Mouse (Mus musculus) ES-Bruce4 (cell line): ENCODE measurements around the gene Agpat3.

Source experiments
- CTCF ChIP-seq: IDR thresholded peaks from one replicate; pipeline ENCODE4 v1.8.1; 2011; ENCODE audit warnings: low read depth, low read length
- EP300 ChIP-seq: IDR thresholded peaks from 2 replicates; pipeline ENCODE4 v1.6.1; 2011; ENCODE audit warnings: low read depth, low read length; ENCODE audit not compliant: insufficient read depth
- POLR2A ChIP-seq: IDR thresholded peaks from one replicate; pipeline ENCODE4 v1.8.1; 2011; ENCODE audit warnings: low read length; ENCODE audit not compliant: insufficient read depth

GRCm38 (mm10) chr10:78395377-78395776, 43.1 kb upstream of the Agpat3 start:
- peak; percentile 5 for TF ChIP-seq CTCF
- no peak for TF ChIP-seq EP300
- TF ChIP-seq POLR2A, result no peak
